Mouse (Mus musculus) E14TG2a.4 (cell line): ENCODE results near the gene Gm49450.
"Not testable (repeated sequence)": the region's sequence is repeated elsewhere in the genome, so short reads cannot be mapped to it uniquely, and the experiment has no call there.

Experiments used
- H3K27me3 ChIP-seq: 2 replicates; pipeline ENCODE4 v1.6.1; 2014; ENCODE audit warnings: low read length, control low read depth; ENCODE audit not compliant: insufficient read depth
- H3K36me3 ChIP-seq: 2 replicates; pipeline ENCODE4 v1.6.1; 2014; ENCODE audit warnings: low read length, control low read depth; ENCODE audit not compliant: insufficient read depth
- H3K4me1 ChIP-seq: replicated peaks from 2 replicates; pipeline ENCODE4 v1.6.1; 2014; ENCODE audit warnings: low read depth, low read length, control low read depth
- H3K4me3 ChIP-seq: replicated peaks from 2 replicates; pipeline ENCODE4 v1.5.1; 2014; ENCODE audit warnings: mild to moderate bottlenecking, low read length
- H3K9me3 ChIP-seq: 2 replicates; pipeline ENCODE4 v1.6.1; 2014; ENCODE audit warnings: low read length, control low read depth
- CTCF ChIP-seq: conservative IDR thresholded peaks from 2 replicates; pipeline ENCODE4 v1.5.1; 2014; ENCODE audit warnings: low read length
- NANOG ChIP-seq: IDR thresholded peaks from 2 replicates; pipeline ENCODE4 v1.6.1; 2014; ENCODE audit warnings: borderline replicate concordance, low read length, mixed read lengths
- POU5F1 ChIP-seq: IDR thresholded peaks from 2 replicates; pipeline ENCODE4 v1.6.1; 2014; ENCODE audit warnings: low read length, borderline replicate concordance

The Gm49450 gene

GRCm38 (mm10) chr15:98952063-98952455 is 1.3 kb downstream of the Gm49450 start:
- peaks cover 54% of the 10 kb centered on the region for H3K4me1 ChIP-seq
- no peak for TF ChIP-seq NANOG
- TF ChIP-seq CTCF: no peak
- TF ChIP-seq POU5F1: no peak
- no peaks in the 10 kb centered on the region for H3K27me3 ChIP-seq

GRCm38 (mm10) chr15:98951122-98952062 is 2.0 kb downstream of the Gm49450 start:
- Histone ChIP-seq H3K4me1 (peaks cover 55% of the 10 kb centered on the region), H3K36me3 (peaks cover 22% of the 10 kb centered on the region), H3K4me3 (peak overlapping the region; percentile 92)
- not testable (repeated sequence) for H3K27me3 ChIP-seq, H3K9me3 ChIP-seq

More at GRCm38 (mm10) chr15:98952063-98952455, 1.3 kb downstream of the Gm49450 start:
- H3K36me3 ChIP-seq: peaks cover 22% of the 10 kb centered on the region
- H3K4me3 ChIP-seq: peak overlapping the region; percentile 92
- no peaks in the 10 kb centered on the region for H3K9me3 ChIP-seq

GRCm38 (mm10) chr15:98949607-98949892 is 3.8 kb downstream of the Gm49450 start:
- Histone ChIP-seq H3K4me3 (no peak overlapping the region), H3K27me3 (no peaks in the 10 kb centered on the region), H3K4me1 (peaks cover 56% of the 10 kb centered on the region), H3K9me3 (no peaks in the 10 kb centered on the region), H3K36me3 (peaks cover 22% of the 10 kb centered on the region)
- TF ChIP-seq NANOG (no peak), CTCF (no peak), POU5F1 (no peak)

GRCm38 (mm10) chr15:98948857-98949606 is 4.3 kb downstream of the Gm49450 start:
- TF ChIP-seq CTCF (no peak), POU5F1 (no peak), NANOG (no peak)
- peaks cover 56% of the 10 kb centered on the region for H3K4me1 ChIP-seq
- H3K4me3 ChIP-seq: no peak overlapping the region
- H3K36me3 ChIP-seq: peaks cover 22% of the 10 kb centered on the region
- no peaks in the 10 kb centered on the region for H3K9me3 ChIP-seq
- no peaks in the 10 kb centered on the region for H3K27me3 ChIP-seq

GRCm38 (mm10) chr15:98948382-98948781 is 5.0 kb downstream of the Gm49450 start:
- Histone ChIP-seq H3K36me3 (peaks cover 22% of the 10 kb centered on the region), H3K4me1 (peaks cover 59% of the 10 kb centered on the region), H3K9me3 (no peaks in the 10 kb centered on the region), H3K27me3 (no peaks in the 10 kb centered on the region), H3K4me3 (no peak overlapping the region)
- TF ChIP-seq NANOG: no peak
- no peak for TF ChIP-seq POU5F1
- no peak for TF ChIP-seq CTCF

GRCm38 (mm10) chr15:98947884-98948283 is 5.5 kb downstream of the Gm49450 start:
- TF ChIP-seq POU5F1: no peak
- no peak for TF ChIP-seq NANOG
- TF ChIP-seq CTCF: no peak
- H3K9me3 ChIP-seq: no peaks in the 10 kb centered on the region

GRCm38 (mm10) chr15:98943133-98943532 is 10.2 kb downstream of the Gm49450 start:
- Histone ChIP-seq H3K4me1 (peaks cover 48% of the 10 kb centered on the region), H3K9me3 (no peaks in the 10 kb centered on the region), H3K27me3 (no peaks in the 10 kb centered on the region), H3K4me3 (no peak overlapping the region), H3K36me3 (peaks cover 14% of the 10 kb centered on the region)
- TF ChIP-seq NANOG (no peak), CTCF (no peak), POU5F1 (no peak)

More at GRCm38 (mm10) chr15:98947884-98948283, 5.5 kb downstream of the Gm49450 start:
- peaks cover 63% of the 10 kb centered on the region for H3K4me1 ChIP-seq
- peaks cover 22% of the 10 kb centered on the region for H3K36me3 ChIP-seq
- H3K27me3 ChIP-seq: no peaks in the 10 kb centered on the region
- H3K4me3 ChIP-seq: no peak overlapping the region

- Histone ChIP-seq H3K4me1 (peaks cover 41% of the 10 kb centered on the region), H3K9me3 (no peaks in the 10 kb centered on the region), H3K36me3 (peaks cover 16% of the 10 kb centered on the region), H3K27me3 (no peaks in the 10 kb centered on the region), H3K4me3 (no peak overlapping the region)
- TF ChIP-seq NANOG: no peak
- TF ChIP-seq POU5F1: no peak
- no peak for TF ChIP-seq CTCF
Observed at GRCm38 (mm10) chr15:98942081-98942480, 11.3 kb downstream of the Gm49450 start.
